Mouse (Mus musculus): ENCODE results near the gene Det1. TPM values are rescaled to one million over a fixed set of nuclear protein-coding genes. Genes with fewer than 3 reads are reported as not detected.

Gene Det1
- total and polyA plus RNA-seq, 3 experiments, result 15.8 to 16.8 TPM; not detected in 1

- no peaks in the 10 kb centered on the region for H3K36me3 ChIP-seq (ENCODE audit: control insufficient read depth in 1 of 2, insufficient read depth in 2 of 2, low read length in 2 of 2)
- H3K79me2 ChIP-seq (ENCODE audit: control insufficient read depth, insufficient read depth, low read length, poor library complexity), result no peaks in the 10 kb centered on the region
- H3K4me3 ChIP-seq (ENCODE audit: control insufficient read depth in 1 of 2, insufficient read depth in 1 of 2, low read depth in 2 of 2, low read length in 2 of 2), result no peak overlapping the region
- no peak overlapping the region for H3K9ac ChIP-seq (ENCODE audit: control insufficient read depth, low read depth, low read length, poor library complexity, severe bottlenecking)
- peaks cover 3 to 6% of the 10 kb centered on the region in 2 experiments for H3K27me3 ChIP-seq (ENCODE audit: control insufficient read depth in 1 of 2, insufficient read depth in 2 of 2, low read length in 2 of 2)
- H3K9me3 ChIP-seq (replicated peaks; ENCODE audit: insufficient read depth, low read length), result no peaks in the 10 kb centered on the region
- H3K4me1 ChIP-seq (ENCODE audit: control insufficient read depth in 1 of 2, insufficient read depth in 2 of 2, low read length in 2 of 2), result no peaks in the 10 kb centered on the region
- H3K27ac ChIP-seq (ENCODE audit: control insufficient read depth, low read depth, low read length), result no peak overlapping the region
- DNase-seq (ENCODE audit: low read depth, low spot score), result no peak
- no peak for TF ChIP-seq SIN3A (IDR thresholded peaks at IDR 0.05; ENCODE audit: low read length)
- no peak for TF ChIP-seq HCFC1 (IDR thresholded peaks at IDR 0.05; ENCODE audit: low read depth, low read length)
- no peak for TF ChIP-seq POLR2AphosphoS2 (IDR thresholded peaks at IDR 0.05; ENCODE audit: low read length)
- TF ChIP-seq USF1 (IDR thresholded peaks at IDR 0.05; ENCODE audit: low read depth, low read length), result no peak
Observed at GRCm38 (mm10) chr7:78883016-78883725, 36.1 kb upstream of the Det1 start.

- no peaks in the 10 kb centered on the region for H3K4me1 ChIP-seq (ENCODE audit: control insufficient read depth in 1 of 2, insufficient read depth in 2 of 2, low read length in 2 of 2)
- no peak overlapping the region for H3K27ac ChIP-seq (ENCODE audit: control insufficient read depth, low read depth, low read length)
- H3K9me3 ChIP-seq (replicated peaks; ENCODE audit: insufficient read depth, low read length), result no peaks in the 10 kb centered on the region
- H3K27me3 ChIP-seq (ENCODE audit: control insufficient read depth in 1 of 2, insufficient read depth in 2 of 2, low read length in 2 of 2), result peaks cover 3 to 6% of the 10 kb centered on the region in 2 experiments
- no peaks in the 10 kb centered on the region for H3K36me3 ChIP-seq (ENCODE audit: control insufficient read depth in 1 of 2, insufficient read depth in 2 of 2, low read length in 2 of 2)
- no peak for TF ChIP-seq MAZ (IDR thresholded peaks at IDR 0.05; ENCODE audit: low read depth, low read length)
- TF ChIP-seq ETS1 (IDR thresholded peaks at IDR 0.05; ENCODE audit: low read depth, low read length), result no peak
- no peak for TF ChIP-seq CHD2 (IDR thresholded peaks at IDR 0.05; ENCODE audit: low read length)
- TF ChIP-seq ZKSCAN1 (IDR thresholded peaks at IDR 0.05; ENCODE audit: low read depth, low read length), result no peak
- no peak for TF ChIP-seq SMC3 (IDR thresholded peaks at IDR 0.05; ENCODE audit: low read depth, low read length)
- TF ChIP-seq ZC3H11A (IDR thresholded peaks at IDR 0.05; ENCODE audit: low read depth, low read length), result no peak
- TF ChIP-seq TCF12 (IDR thresholded peaks at IDR 0.05; ENCODE audit: low read depth, low read length), result no peak
- no peak for TF ChIP-seq RAD21 (IDR thresholded peaks at IDR 0.05; ENCODE audit: low read depth, low read length)
- no peak overlapping the region for H3K4me3 ChIP-seq (ENCODE audit: control insufficient read depth in 1 of 2, insufficient read depth in 1 of 2, low read depth in 2 of 2, low read length in 2 of 2)
- no peaks in the 10 kb centered on the region for H3K79me2 ChIP-seq (ENCODE audit: control insufficient read depth, insufficient read depth, low read length, poor library complexity)
- no peak overlapping the region for H3K9ac ChIP-seq (ENCODE audit: control insufficient read depth, low read depth, low read length, poor library complexity, severe bottlenecking)
- no peak for DNase-seq (ENCODE audit: low read depth, low spot score)
Observed at GRCm38 (mm10) chr7:78882469-78882837, 35.4 kb upstream of the Det1 start.

GRCm38 (mm10) chr7:78881607-78882468, 34.8 kb upstream of the Det1 start:
- Histone ChIP-seq H3K9ac (ENCODE audit: control insufficient read depth, low read depth, low read length, poor library complexity, severe bottlenecking) (no peak overlapping the region), H3K27ac (ENCODE audit: control insufficient read depth, low read depth, low read length) (no peak overlapping the region), H3K4me1 (ENCODE audit: control insufficient read depth in 1 of 2, insufficient read depth in 2 of 2, low read length in 2 of 2) (no peaks in the 10 kb centered on the region), H3K79me2 (ENCODE audit: control insufficient read depth, insufficient read depth, low read length, poor library complexity) (no peaks in the 10 kb centered on the region), H3K36me3 (ENCODE audit: control insufficient read depth in 1 of 2, insufficient read depth in 2 of 2, low read length in 2 of 2) (no peaks in the 10 kb centered on the region), H3K27me3 (ENCODE audit: control insufficient read depth in 1 of 2, insufficient read depth in 2 of 2, low read length in 2 of 2) (peaks cover 5 to 6% of the 10 kb centered on the region in 2 experiments), H3K4me3 (ENCODE audit: control insufficient read depth in 1 of 2, insufficient read depth in 1 of 2, low read depth in 2 of 2, low read length in 2 of 2) (no peak overlapping the region), H3K9me3 (replicated peaks; ENCODE audit: insufficient read depth, low read length) (no peaks in the 10 kb centered on the region)
- DNase-seq (ENCODE audit: low read depth, low spot score), result no peak
- no peak for TF ChIP-seq TCF12 (IDR thresholded peaks at IDR 0.05; ENCODE audit: low read depth, low read length)
- no peak for TF ChIP-seq HCFC1 (IDR thresholded peaks at IDR 0.05; ENCODE audit: low read depth, low read length)
- TF ChIP-seq ELF1 (IDR thresholded peaks at IDR 0.05; ENCODE audit: low read depth, low read length), result no peak
- TF ChIP-seq E2F4 (IDR thresholded peaks at IDR 0.05; ENCODE audit: borderline replicate concordance, low read depth, low read length), result no peak
- no peak for TF ChIP-seq SIN3A (IDR thresholded peaks at IDR 0.05; ENCODE audit: low read length)
- TF ChIP-seq CHD1 (IDR thresholded peaks at IDR 0.05; ENCODE audit: low read depth, low read length), result no peak
- no peak for TF ChIP-seq ZC3H11A (IDR thresholded peaks at IDR 0.05; ENCODE audit: low read depth, low read length)
- no peak for TF ChIP-seq NELFE (IDR thresholded peaks at IDR 0.05; ENCODE audit: low read depth, low read length)
- TF ChIP-seq MEF2A (IDR thresholded peaks at IDR 0.05; ENCODE audit: extremely low read depth, insufficient replicate concordance, low read depth, low read length, poor library complexity, severe bottlenecking), result no peak
- no peak for TF ChIP-seq KAT2A (conservative IDR thresholded peaks at IDR 0.05; ENCODE audit: low read depth, low read length)

Data from MEL (cell line).